Mouse (Mus musculus): ENCODE results near the gene Ola1.

GRCm38 (mm10) chr2:73266623-73267022 lies 47.9 kb upstream of the Ola1 start:
- no peak for TF ChIP-seq CTCF (IDR thresholded peaks at IDR 0.05; ENCODE audit: low read depth)
- no peak for TF ChIP-seq EP300 (IDR thresholded peaks at IDR 0.05; ENCODE audit: low read depth)

Data from liver, postnatal 0 days (tissue).